Mouse (Mus musculus): ENCODE data around the gene Cfap43.

Gene Cfap43

GRCm38 (mm10) chr19:47780972-47781371 is 138.1 kb downstream of the Cfap43 start:
- peak; percentile 12 for DNase-seq

DNA sequence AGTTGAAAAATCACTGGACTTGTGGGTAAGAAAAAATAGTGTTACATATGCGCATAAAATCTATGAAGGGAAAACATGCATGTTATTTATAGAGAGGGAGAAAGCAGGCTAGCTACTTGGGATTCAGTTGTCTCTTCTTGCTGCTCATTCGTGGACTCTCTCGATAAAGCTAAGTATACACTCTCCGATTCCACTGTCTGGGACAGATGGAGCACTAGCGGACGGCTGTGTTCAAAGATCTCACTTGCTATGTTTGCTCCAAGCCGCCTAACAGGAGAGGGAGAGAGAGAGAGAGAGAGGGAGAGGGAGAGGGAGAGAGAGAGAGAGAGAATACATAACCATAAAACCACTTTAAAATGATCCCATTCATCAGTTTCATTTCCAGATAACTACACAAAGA is 138.9 kb downstream of the Cfap43 start:
- no peak for DNase-seq

DNA sequence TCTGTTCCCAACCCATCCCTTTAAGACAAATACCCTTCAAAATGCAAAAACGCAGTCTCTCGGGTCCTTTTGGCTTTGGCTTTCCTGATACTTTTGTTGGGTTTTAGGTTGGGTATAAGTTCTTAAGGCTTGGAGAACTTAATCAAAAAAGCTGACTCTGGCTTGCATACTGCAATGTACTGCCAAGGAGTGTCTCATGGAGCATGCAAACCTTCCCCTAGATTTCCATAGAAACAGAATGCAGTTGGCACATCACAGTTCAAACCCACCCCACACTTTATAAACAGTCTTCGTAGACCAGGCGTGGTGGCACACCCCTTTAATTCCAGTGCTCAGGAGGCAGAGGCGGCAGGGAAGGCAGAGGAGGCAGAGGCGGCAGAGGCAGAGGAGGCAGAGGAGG is 141.2 kb downstream of the Cfap43 start:
- no peak for DNase-seq

DNA sequence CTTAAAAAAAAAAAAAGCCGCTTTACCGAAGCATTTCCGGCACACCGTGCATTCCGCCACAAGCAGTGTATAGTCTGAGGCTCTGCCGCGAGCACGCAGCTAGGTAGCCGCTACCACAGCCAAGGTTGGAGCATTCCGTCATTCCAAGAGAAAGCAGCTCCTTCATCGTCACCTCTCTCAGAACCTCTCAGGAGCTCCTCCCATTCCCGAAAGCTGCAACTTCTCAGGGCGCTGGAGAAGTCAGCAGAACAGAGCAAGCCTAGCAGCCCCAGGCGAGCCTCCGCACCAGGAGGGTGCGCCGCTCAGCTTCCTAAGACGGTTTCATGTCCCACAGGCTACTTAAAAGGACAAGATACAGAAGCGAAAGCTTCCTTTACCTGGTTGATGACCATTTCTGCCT is 163.5 kb downstream of the Cfap43 start:
- no peak for DNase-seq

DNA sequence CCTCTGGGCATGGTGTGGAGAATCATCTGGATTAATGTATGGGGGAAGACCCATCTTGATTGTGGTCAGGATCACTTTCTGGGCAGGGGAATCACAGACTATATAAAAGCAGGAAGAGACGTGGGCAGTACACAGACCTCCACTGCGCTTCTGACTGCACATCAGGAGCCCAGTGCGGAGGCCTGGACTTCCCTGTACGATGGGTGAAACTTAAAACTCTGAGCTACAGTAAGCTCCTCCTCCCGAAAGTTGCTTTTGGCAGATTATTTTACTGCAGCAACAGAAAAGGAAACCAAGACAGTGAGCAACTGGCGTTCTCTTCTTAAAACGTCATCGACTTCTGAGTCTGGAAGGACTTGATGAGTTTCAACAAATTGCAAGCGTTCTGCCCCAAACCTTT is 164.2 kb downstream of the Cfap43 start:
- no peak for DNase-seq

DNA sequence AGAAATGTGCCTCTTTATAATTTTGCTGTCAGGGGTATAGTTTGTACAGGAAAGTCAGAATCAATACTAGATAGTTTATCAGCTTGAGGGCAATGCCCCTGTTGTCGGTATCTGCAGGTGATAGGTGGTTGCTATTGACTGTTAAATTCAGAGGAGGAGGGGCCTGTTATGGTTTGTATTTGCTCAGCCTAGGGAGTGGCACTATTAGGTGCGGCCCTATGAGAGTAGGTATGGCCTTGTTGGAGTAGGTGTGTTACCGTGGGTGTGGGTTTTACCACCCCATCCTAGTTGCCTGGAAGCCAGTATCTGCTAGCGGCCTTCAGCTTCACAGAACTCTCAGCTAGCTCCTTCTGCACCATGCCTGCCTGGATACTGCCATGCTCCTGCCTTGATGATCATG is 165.2 kb downstream of the Cfap43 start:
- no peak for DNase-seq

DNA sequence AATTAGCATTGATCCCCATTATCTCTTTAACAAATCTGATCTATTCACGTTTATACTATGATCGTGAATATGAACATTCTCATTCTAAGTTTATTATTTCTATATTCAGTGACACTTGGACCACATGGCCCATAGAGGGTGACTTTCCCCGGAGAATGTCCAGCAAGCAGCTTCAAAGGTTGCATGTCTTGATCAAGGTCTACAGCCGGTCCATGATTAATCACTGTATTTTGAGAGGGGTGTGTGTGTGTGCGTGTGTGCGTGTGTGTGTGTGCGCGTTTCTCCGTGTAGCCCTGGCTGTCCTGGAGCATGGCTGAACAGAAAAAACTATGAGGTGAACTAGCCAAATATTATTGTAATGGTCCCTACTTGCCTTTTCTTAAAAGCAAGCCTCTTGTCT is 166.6 kb downstream of the Cfap43 start:
- no peak for DNase-seq

GRCm38 (mm10) chr19:47750391-47750790 is 168.7 kb downstream of the Cfap43 start:
- no peak for DNase-seq

DNA sequence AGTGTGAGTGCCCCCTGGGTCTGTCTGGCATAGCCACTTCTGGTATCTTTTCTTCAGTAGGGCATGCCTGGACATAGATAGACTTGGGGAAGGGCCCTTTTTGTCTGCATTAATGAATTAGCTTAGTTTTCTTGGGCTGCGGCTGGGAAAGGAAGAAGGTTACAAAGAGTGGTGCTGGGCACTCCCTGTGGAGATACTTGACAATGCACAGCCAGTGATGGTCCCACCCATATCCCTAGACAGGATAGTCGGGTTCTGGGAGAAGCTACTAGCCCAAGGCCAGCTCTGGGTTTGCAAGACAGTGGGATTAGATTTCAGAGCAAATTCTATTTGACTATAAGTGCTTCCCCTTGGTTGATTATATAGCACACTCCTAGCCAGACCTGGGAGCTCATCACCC is 170.1 kb downstream of the Cfap43 start:
- DNase-seq: no peak

DNA sequence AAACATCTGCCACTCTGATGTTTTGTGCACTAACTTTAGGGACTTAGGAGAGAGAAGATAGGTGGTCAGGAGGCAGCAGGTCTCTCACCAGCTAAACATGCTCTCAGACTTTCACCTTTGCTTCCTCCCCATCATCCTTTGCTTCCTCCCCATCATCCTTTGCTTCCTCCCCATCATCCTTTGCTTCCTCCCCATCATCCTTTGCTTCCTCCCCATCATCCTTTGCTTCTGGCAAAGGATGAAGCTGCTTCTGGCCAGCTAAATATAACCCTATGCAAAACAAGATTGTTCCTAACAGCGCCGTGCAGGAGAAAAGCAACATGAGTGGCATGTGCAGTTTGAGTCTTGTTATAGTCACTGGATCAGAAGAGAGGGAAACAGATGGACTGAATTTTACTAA is 172.0 kb downstream of the Cfap43 start:
- no peak for DNase-seq

DNA sequence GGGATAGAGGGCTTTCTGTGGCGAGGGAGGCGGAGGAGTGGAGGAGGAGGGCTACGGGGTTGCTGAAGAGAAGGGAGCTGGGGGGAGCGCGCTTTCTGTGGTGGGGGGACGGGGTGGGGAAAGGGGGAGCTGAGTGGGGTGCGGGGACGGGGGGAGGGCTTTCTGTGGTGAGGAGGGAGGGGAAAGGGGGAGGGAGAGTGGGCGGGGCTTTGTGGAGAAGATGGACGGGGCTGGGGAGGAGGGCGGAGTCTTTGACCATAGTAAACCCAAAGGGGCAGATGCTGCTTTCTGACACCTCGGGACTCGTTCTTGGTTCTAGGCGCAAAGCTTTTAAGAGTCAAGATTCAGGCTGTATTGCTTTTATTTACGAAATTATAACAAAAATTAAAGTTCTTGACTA is 187.2 kb downstream of the Cfap43 start:
- peak; percentile 75 for DNase-seq

DNA sequence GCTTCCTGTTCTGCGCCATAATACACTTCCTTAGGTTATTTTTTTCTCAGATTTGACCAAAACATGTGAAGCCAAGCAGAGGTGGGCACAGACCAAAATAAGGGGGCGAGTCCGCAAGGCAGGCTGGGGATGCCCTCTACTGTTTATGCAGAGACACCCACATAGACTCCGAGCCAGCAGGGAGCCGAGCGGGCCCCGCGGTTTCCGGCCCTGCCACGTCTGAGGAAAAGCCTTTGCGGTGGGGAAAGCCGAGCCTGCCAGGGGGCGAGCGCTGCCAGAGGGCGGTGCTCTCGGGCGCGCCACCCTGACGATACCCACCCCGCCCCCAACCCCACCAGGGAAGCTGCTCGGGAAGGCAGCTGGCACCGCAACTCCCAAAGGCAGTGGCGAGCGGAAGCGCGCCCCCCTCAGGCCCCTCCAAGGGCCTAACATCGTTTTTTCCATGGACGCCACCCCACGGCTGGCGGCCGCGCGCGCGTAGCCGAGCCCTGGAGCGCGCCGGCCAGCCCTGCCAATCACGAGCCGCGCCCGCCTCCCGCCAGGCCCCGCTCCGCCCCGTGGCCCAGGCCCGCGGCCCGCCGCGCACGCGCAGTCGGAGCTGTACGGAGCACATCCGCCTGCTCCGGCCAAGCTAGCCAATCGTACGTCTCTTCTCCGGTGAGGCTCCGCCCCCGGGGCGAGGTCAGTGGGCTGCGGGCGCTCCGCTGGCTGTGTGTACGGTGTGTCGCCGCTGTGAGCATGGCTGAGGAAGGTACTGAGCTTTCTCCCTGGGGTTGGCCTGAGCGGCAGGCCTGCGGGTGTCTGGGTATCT is 187.8 kb downstream of the Cfap43 start, which contains the start of gene Sfr1:
Gene Sfr1, plus strand, starts transcription at position 612 of the 811 bp plus-strand sequence.
- DNase-seq: peak; percentile 100

DNA sequence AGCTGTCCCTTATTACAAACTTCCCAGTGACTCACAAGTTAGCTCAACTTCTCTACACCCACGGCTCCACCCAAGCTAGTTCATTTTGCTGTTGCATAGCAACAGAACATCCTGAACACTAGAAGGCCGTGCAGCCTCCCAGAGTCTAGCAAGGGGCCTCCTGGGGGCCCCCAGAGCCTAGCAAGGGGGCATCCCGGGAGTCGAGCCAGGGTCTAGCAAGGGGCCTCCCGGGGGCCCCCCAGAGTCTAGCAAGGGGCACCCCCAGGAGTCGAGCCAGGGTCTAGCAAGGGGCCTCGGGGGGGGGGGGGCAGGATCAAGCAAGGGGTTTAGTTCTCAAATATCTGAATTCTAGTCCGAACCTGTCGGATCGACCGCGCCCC is 188.4 kb downstream of the Cfap43 start:
- DNase-seq: peak; percentile 76

GRCm38 (mm10) chr19:47725643-47726140 is 193.4 kb downstream of the Cfap43 start:
- no peak for DNase-seq

DNA sequence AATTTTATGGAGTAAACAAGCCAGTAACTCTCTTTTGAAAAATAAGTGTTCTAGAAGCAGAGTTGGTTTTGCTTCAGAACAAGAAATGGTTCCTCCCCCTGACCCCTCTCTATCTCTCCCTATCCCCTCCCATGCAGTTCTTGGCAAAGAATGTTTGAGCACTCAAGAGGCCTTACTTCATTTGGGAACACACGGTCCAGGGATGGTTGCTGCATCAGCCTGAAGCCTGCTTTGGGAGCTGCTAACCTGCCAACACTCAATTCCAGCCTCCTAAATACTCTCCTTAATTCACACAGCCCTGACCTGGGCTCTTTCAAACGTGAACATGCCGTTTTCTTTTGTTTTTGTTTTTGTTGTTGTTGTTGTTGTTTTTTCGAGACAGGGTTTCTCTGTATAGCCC is 194.2 kb downstream of the Cfap43 start:
- no peak for DNase-seq

- no peak for DNase-seq
These were observed 196.6 kb downstream of the Cfap43 start for GRCm38 (mm10) chr19:47722471-47722870.

DNA sequence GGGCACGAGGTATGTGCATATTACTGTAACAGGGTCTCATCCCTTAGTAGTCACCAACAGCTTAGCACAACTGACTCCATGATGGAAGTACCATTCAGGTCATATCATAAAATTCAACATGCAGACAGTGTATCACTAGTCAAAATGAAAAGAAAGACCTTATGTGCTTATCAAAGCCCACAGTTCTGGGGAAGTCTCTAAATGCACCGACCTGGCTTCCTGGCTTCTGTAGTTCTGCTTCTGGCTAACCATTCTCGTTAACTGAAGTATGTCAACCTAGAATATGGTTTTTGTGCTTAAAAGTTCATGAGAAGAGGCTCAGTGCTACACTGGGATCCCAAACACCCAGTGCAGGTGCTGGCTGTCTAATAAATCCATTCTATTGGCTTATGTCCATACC is 199.9 kb downstream of the Cfap43 start:
- DNase-seq: no peak

- DNase-seq: no peak
These were observed 202.9 kb downstream of the Cfap43 start for GRCm38 (mm10) chr19:47716144-47716543.

DNA sequence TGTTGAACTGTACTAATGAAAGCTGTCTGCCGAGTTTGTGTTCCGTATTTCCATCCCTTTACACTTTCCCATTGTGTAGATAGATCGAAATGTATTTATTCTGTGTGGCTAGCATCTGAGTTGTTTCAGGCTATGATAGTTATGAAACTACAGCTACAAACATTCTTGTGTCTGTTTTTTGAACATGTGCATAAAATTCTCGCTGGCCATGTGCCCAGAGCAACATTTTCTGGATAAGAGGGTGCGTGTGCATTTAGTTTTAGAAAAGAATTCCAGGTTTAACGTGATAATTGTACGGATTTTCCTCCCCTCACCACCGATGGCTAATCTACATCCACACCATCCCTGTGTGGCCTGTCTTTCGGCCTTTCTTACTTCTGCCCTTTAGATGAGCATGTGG is 205.6 kb downstream of the Cfap43 start:
- DNase-seq: no peak

DNA sequence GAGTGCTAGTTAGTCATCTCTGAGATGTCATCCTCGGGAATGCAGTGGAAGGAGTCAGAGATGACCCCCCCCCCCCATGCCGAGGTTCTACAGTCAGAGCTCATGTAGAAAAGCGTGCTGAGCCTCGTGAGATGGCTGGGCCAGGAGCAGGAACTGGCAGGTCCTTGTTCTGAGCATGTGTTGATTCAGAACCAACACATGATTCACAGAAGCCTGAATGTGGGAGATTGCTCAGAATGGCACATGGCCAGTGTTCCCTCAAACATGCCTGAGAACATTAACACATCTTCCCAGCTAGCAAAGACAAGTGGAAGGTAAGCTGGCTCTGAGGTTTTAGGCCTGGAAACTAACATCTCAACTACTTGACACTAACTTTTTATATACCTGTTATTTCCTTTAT is 208.7 kb downstream of the Cfap43 start:
- DNase-seq: no peak

GRCm38 (mm10) chr19:47705772-47706309 is 213.2 kb downstream of the Cfap43 start:
- DNase-seq: no peak

DNA sequence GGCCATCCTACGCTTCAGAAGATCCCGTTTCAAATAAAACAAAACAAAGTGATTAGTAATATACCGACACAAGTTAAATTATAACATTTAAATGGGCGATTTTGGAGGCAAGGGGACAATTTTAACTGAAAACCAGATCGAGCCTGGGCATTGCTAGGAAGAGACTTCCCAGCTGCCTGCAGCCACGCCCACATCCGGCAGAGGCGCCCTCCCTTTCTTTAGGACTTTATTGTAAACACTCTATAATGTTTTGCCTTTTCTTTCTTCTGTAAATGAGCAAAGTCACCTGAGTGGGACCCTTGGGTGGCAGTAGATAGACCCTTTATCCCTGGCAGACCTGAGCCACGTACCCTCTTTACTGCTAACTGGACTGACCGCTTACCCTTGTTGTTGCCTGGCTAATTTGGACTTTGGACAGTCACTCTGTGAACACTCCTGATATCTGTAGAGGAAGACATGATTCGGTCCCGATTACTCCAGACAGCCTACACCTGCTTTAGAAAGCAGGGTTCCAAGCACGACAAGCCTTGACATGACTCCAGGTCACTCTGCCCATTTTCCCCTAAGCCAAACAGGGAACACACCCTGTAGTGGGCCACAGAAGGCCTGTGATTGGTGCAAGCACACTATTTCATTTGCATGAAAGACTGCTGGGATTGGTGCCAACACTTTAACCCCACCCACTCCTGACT is 213.9 kb downstream of the Cfap43 start:
- DNase-seq: no peak

- DNase-seq: no peak
These were observed 218.6 kb downstream of the Cfap43 start for GRCm38 (mm10) chr19:47700509-47700908.

DNA sequence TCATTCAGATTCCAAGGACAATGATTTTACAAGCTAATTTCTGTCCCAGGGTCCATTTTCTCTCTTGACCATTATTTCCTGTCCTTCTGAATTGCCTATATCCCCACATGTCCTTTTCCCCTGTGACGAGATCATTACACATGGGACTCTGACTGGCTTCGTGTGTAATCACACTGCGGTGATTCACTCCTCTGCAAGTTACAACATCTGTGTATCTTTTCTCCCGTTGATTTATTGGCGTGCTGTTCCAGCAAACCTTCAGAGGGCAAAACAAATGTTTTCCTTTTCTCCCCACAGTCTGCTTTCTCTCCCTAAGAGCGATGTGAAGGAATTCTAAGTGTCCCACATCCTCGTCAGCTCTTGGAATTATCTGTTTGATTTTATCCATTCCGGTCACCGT is 219.3 kb downstream of the Cfap43 start:
- no peak for DNase-seq

All from thymus, postnatal 14 days (tissue).